Mouse (Mus musculus) kidney, adult 2 months (tissue): ENCODE results near the gene Slc25a25.

ENCODE experiments used
- CTCF ChIP-seq: fragments of 200-500 bp; conservative IDR thresholded peaks from 2 replicates; pipeline ENCODE4 v1.5.1; 2011; ENCODE audit warnings: low read depth, mild to moderate bottlenecking, control low read depth, low read length, moderate library complexity, mixed read lengths; ENCODE audit not compliant: insufficient read depth, insufficient read length
- POLR2A ChIP-seq: fragments of 200-500 bp; IDR thresholded peaks from one replicate; pipeline ENCODE4 v1.6.1; 2011; ENCODE audit warnings: low read depth, low read length, control low read depth

DNA sequence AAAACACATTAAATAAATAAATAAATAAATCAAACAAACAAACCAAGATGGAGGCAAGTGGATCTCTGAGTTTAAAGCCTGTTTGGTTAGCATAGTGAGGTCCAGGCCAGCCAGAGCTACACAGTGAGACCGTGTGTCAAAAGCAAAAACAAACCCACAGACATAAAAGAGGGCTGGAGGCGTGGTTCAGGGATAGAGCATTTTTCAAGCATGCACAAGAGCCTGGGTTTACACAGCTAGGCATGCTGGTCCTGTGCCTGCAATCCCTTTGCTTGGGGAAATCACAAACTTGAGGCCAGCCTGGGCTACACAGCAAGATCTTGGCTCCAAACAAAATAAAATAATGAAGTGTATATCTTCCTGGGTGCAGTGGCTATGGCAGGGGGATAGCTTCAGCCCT lies 41.4 kb upstream of the Slc25a25 start:
- TF ChIP-seq POLR2A (no peak), CTCF (no peak)
